Mouse (Mus musculus): ENCODE measurements around the gene Gm8257.
"Not testable (repeated sequence)": the region's sequence is repeated elsewhere in the genome, so short reads cannot be mapped to it uniquely, and the experiment has no call there.

DNA sequence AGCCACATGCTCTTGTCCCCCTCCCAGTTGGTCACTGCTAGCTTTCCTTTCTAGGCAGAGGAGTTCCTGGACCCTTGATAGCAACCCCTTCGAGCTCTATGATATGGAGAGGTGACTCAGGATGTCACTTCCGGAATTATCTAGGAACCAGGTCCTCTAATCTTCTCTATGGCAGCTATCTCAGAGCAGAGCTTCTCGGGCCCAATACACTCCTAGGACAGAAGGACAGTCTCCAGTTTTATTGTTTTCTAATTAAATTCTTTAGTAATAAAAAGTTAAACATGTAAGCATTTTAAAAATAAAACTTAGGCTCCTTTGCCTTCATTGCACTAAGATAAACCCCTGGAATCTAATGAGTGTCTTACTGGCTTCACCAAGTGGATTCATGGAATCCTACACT, at the start of gene Gm8257:
- TF ChIP-seq CTCF (IDR thresholded peaks at IDR 0.05; ENCODE audit: control insufficient read depth, insufficient read depth, insufficient replicate concordance, low read depth, low read length); POLR2A (IDR thresholded peaks at IDR 0.05; ENCODE audit: control insufficient read depth, low read depth, low read length): not testable (repeated sequence)

Data from testis, adult 2 months (tissue).